Mouse (Mus musculus) ES-E14 (cell line): ENCODE data around the gene Cx3cr1.

Experiments
- HCFC1 ChIP-seq: IDR thresholded peaks from 2 replicates; pipeline ENCODE4 v1.6.1; 2012; ENCODE audit warnings: low read length, inconsistent platforms, borderline replicate concordance; ENCODE audit not compliant: insufficient read depth
- MAFK ChIP-seq: IDR thresholded peaks from 2 replicates; pipeline ENCODE4 v1.6.1; 2014; ENCODE audit warnings: mild to moderate bottlenecking, low read depth, low read length, inconsistent platforms; ENCODE audit not compliant: insufficient read depth
- ZC3H11A ChIP-seq: IDR thresholded peaks from 2 replicates; pipeline ENCODE4 v1.6.1; 2012; ENCODE audit warnings: low read depth, mild to moderate bottlenecking, inconsistent platforms, low read length, borderline replicate concordance
- ZNF384 ChIP-seq: IDR thresholded peaks from 2 replicates; pipeline ENCODE4 v1.6.1; 2012; ENCODE audit warnings: low read depth, low read length, inconsistent platforms

- TF ChIP-seq MAFK: no peak
- TF ChIP-seq HCFC1: no peak
- no peak for TF ChIP-seq ZC3H11A
- TF ChIP-seq ZNF384: no peak
These were observed 107.5 kb downstream of the Cx3cr1 start for GRCm38 (mm10) chr9:119962216-119962615.
